Mouse (Mus musculus) cerebellum, adult 18-20 months (tissue): ENCODE results near the gene Fam217b.

ENCODE experiments used
- DNase-seq, 2 experiments: peaks; one replicate each; pipeline ENCODE4 v3.0.0; 2021

Gene Fam217b

GRCm38 (mm10) chr2:178414261-178415149 lies at the start of gene Fam217b, which contains the start of gene Ppp1r3d:
Fam217b (plus strand) TSS chr2:178414524.
Ppp1r3d (minus strand) TSS chr2:178414472.
- peak; percentile 32 to 46 for DNase-seq

DNA sequence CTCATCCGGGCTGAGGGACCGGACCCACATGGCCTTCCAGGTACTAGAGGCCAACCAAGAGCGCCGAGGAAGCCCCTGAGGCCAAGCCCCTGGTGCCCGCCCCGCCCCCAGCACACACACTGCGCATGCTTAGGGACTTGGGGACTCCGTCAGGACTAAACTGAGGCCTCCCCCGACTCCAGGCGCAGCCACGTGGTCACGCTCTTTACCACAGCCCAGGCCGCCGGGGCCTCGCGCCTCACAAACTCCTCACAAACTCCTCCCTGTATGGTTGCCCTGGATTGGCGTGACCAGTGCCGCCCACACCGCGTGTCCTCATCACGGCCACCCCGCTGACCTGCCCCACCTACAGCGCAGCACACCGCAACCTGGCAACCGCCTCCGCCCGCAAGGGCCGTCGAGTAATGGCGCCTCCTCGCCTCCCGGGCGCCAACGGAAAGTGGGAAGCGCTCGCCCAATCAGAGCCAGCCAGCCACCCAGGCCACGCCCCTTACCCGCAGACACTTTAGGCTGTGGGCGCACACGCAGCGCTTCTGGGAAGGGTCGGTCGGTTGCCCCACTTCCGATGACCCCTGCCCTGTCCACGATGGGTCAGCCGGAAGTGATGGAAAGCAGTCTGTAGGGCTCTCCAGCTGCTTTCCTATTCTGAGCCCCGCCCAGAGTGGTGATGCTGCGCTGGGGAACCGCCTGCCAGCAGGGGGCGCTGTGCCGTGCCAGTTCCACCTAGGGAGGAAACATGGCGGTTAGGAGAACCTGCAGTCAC lies 7.1 kb upstream of the Fam217b start, which contains the start of gene Sycp2:
TSS of gene Sycp2 (minus strand) at position 633 of the 763 bp plus-strand sequence.
- no peak for DNase-seq

- no peak for DNase-seq
Observed at GRCm38 (mm10) chr2:178409024-178409423, 5.3 kb upstream of the Fam217b start.

- no peak for DNase-seq
Observed at GRCm38 (mm10) chr2:178410286-178410685, 4.0 kb upstream of the Fam217b start.

DNA sequence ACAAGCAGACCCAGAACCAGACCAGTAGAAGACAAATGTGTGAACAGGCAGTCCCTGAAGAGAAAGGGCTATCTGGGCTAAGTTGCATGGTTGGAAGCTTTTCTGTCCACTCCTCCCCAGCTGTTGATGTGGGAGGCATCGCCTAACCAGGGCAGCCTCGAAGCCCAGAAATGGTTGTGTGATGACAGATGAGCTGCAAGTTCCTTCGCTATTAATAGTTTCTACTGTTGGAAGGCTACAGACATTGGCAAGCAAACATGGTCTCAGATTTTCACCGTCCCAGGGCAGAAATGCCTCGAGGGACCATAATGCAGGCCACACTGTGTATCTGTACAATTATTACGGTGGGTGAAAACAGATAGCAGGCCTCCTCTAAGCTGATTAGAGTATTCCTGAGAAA lies 1.7 kb upstream of the Fam217b start:
- peak in 1 of 2 experiments; percentile 23 for DNase-seq

DNA sequence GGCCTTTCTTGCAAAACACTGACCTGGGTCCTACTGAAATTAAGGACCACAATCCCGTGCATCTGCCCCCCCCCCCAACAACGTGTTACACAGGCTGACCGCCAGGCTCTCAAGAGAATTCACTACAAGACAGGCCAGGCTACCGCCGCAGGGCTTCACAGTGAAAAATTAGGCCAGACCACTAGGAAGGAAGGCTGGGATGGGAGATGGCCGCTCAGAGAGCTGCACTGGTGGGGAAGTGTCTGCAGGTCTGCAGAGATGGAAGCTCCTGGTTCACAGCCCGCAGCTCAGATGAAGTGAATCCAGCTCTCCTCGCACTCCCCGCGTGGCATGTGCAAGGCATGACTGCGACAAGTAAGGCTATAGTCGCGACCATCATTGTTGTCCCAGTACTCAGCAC lies 1.2 kb upstream of the Fam217b start:
- no peak for DNase-seq

GRCm38 (mm10) chr2:178413481-178414260 lies 653 bp upstream of the Fam217b start:
- DNase-seq: peak; percentile 23 to 46

GRCm38 (mm10) chr2:178415150-178415448 lies 775 bp downstream of the Fam217b start:
- peak in 1 of 2 experiments; percentile 22 for DNase-seq

GRCm38 (mm10) chr2:178416427-178416826 lies 2.1 kb downstream of the Fam217b start:
- DNase-seq: no peak

DNA sequence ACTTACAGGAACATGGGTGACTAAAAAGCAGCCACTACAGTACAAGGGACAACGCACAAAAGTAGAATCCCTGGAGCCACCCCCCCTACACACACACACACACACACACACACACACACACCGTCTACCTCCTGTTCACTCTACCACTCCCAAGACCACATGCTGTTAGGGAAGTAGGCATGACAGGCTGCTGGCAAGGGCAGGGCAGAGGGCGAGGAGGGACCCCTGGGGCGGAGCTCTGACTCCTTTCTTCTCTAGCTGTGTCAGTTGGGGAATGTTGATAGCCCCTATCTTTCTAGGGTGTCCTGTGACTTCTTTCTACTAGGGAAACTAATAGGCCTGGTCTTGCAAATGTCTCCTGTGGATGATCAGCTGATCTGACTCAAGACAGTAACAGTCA lies 2.6 kb downstream of the Fam217b start:
- no peak for DNase-seq

GRCm38 (mm10) chr2:178420576-178420975 lies 6.3 kb downstream of the Fam217b start:
- DNase-seq: no peak

- DNase-seq: no peak
Observed at GRCm38 (mm10) chr2:178421603-178422002, 7.3 kb downstream of the Fam217b start.

DNA sequence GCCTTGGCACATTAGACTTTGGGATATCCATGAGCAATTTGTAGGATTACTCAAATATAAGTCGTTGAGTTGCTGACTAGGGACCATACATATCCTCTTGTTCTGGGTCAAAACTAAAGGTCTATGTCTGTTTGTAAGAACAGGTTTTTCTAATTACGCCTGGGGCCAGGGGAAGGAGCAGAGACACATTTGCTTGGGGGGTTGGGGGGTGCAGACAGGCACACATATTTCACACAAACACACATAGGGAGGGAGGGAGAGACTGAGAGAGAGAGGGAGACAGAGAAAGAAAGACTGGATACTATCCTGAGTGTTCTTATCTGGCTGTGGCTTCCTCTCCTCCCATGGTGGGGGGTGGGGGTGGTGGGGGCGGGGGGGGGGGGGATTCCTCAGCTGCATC lies 7.9 kb downstream of the Fam217b start:
- DNase-seq: no peak

- no peak for DNase-seq
Observed at GRCm38 (mm10) chr2:178423223-178423622, 8.9 kb downstream of the Fam217b start.

GRCm38 (mm10) chr2:178426229-178426628 lies 11.9 kb downstream of the Fam217b start:
- DNase-seq: no peak

- DNase-seq: no peak
Observed at GRCm38 (mm10) chr2:178427181-178427580, 12.9 kb downstream of the Fam217b start.

DNA sequence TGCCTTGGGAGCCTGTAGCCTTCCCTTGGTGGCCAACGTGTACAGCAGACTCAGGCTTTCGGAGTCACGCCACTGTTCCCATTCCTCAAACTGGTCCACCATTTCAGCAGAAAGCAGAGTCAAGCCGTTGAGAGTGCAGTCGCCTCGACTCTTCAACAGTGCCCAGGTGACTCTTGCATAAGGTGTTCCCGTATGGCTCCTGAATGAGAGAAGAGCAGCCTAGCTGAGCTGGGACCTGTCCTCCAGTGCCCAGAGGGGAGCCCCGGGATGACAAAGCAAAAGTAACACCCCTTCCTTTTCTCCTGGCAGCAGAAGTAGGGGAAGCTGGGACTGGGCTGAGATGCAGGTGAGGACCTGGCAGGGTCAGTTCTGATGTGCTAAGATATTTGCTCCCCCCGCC lies 13.9 kb downstream of the Fam217b start:
- no peak for DNase-seq

- DNase-seq: no peak
Observed at GRCm38 (mm10) chr2:178428676-178429075, 14.4 kb downstream of the Fam217b start.

DNA sequence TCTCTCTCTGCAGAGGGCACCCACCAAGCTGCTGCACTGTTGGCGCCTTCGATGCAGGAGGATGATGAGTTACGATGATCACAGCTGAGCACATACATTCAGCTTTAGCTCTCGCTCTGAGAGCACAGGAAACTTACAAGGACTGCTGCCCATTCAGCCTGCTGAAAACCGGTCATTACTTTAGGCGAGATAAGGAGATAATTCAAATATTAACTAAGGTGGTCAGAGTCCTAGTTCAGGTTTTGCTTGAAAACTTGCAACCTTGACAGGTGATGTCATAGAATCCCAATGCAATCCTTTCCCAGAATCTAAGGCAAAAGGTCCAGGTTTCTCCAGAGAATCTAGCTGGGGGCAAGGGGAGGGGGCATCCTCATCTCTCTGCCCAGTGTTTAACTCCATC lies 15.1 kb downstream of the Fam217b start:
- no peak for DNase-seq

- no peak for DNase-seq
Observed at GRCm38 (mm10) chr2:178430231-178430630, 15.9 kb downstream of the Fam217b start, which contains the start of gene Cdh26. Cdh26 (plus strand) TSS chr2:178430531.

DNA sequence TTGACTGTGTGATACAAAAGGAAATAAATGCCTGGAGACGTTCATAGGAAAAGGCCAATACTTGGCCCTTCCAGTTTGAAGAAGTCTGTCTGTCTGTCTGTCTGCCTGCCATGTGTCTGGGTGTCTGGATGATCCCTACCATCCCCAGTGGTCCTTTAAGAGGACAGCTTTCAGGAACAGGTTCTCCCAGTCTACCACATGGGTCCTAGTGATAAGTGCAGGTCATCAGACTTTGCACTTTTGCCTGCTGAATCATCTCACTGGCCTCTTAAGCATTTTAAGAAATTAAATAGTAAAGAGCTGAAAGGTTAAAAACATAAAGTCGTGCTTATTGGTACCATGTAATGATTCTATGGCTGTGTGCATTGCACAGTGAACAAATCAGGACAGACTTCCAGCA lies 19.2 kb downstream of the Fam217b start:
- DNase-seq: no peak

GRCm38 (mm10) chr2:178433903-178434302 lies 19.6 kb downstream of the Fam217b start:
- DNase-seq: no peak

GRCm38 (mm10) chr2:178437311-178437710 lies 23.0 kb downstream of the Fam217b start:
- DNase-seq: no peak
